Comparison of ENCODE assay signal across 38 mouse cellular contexts in the genomic region with DNA sequence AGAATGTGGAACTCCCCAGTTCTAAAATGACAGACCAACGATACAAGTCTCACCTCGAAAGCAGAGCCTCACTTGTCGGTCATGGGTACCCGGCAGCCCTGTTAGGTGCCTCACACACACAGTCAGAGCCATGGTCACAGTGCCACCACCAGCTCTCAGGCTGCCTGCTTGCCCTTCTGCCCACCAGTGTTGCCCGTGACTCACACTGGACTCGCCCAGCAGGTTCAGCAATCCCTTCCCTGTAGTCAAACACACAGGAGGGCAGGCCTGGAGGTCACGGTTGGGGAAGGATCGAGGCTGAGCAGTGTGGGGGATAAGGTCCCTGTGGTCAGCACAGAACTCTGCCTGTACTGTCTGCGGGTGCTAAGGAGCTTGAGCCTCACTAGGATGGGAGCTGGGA. TPM values are rescaled to one million over a fixed set of nuclear protein-coding genes. Genes with fewer than 3 reads are reported as not detected.
DNase-seq lines count a peak whose midpoint lies in the region; ATAC-seq and TF ChIP-seq lines count a peak whose summit lies in the region.
"Had no signal": no experiment of that assay in that cellular context is flagged by ENCODE, and none has a peak within 500 bp of the region (broad histone marks: within the 10 kb centered on the region; RNA-seq: fewer than 3 reads in every experiment).

A gene (minus strand): TSS at position 132 of the 400 bp plus-strand sequence.

- H3K4me3 ChIP-seq in lung, postnatal 0 days (ENCODE audit: low read depth, low read length) = no peak within 1 kb of the TSS
- no peak within 1 kb of the TSS for H3K4me3 ChIP-seq in CH12.LX (replicated peaks in 1 of 3; ENCODE audit: low read depth in 2 of 3, low read length in 2 of 3, poor library complexity in 1 of 3)
- H3K4me3 ChIP-seq in stomach, embryonic 14.5 days (ENCODE audit: low read depth, low read length) = no peak within 1 kb of the TSS
- no peak within 1 kb of the TSS for H3K4me3 ChIP-seq in forebrain, embryonic 14.5 days (ENCODE audit: low read depth, low read length)
- H3K4me3 ChIP-seq: erythroblast, embryonic 14.5 days; heart, adult 2 months; heart, embryonic 12.5 days; hindbrain, embryonic 15.5 days; limb, embryonic 13.5 days; liver, embryonic 13.5 days; midbrain, embryonic 10.5 days; midbrain, embryonic 15.5 days had no signal

- no peak within 1 kb of the TSS for H3K9ac ChIP-seq in lung, postnatal 0 days (replicated peaks; ENCODE audit: low read depth)
- H3K9ac ChIP-seq in CH12.LX (ENCODE audit: insufficient read depth, low read depth) = no peak within 1 kb of the TSS
- H3K9ac ChIP-seq in stomach, embryonic 14.5 days (replicated peaks; ENCODE audit: low read depth, low read length) = no peak within 1 kb of the TSS
- H3K9ac ChIP-seq in forebrain, embryonic 14.5 days (ENCODE audit: low read length) = no peak within 1 kb of the TSS
- H3K9ac ChIP-seq: forebrain, postnatal 0 days; heart, embryonic 12.5 days; hindbrain, embryonic 15.5 days; limb, embryonic 13.5 days; liver, embryonic 13.5 days; midbrain, embryonic 15.5 days had no signal

- DNase-seq in lung, postnatal 0 days (ENCODE audit: low spot score) = peak; percentile 14
- DNase-seq in lung, postnatal 14 days = no peak
- DNase-seq in CH12.LX (ENCODE audit: extremely low read depth) = no peak
- peak; percentile 57 for DNase-seq in urinary bladder, postnatal 25 days (ENCODE audit: low spot score)
- no peak for DNase-seq in forebrain, embryonic 14.5 days (ENCODE audit: low spot score)
- DNase-seq in adipocyte (ENCODE audit: low spot score) = no peak
- DNase-seq: adrenal gland, adult 2 months; adrenal gland, postnatal 36 days; cerebellum, adult 18-20 months; cerebellum, postnatal 14 days; forebrain, postnatal 0 days; heart, adult 2 months; kidney, adult 11 months; kidney, postnatal 14 days; layer of hippocampus, adult 9-11 months; liver, embryonic 13.5 days; lung, adult 2 months; right cerebral cortex, adult 18-20 months; spleen, adult 18-20 months; thymus, postnatal 25 days had no signal

- no peak within 1 kb of the TSS for H3K4me2 ChIP-seq in lung, postnatal 0 days (replicated peaks; ENCODE audit: low read depth, low read length)
- 0 out of 2 replicates have a peak within 1 kb of the TSS, but pooled peaks have one; percentile 13 for H3K4me2 ChIP-seq in CH12.LX (ENCODE audit: insufficient read depth, low read depth, poor library complexity, severe bottlenecking)
- H3K4me2 ChIP-seq in stomach, embryonic 14.5 days (replicated peaks; ENCODE audit: low read depth, low read length) = no peak within 1 kb of the TSS
- H3K4me2 ChIP-seq in forebrain, embryonic 14.5 days (ENCODE audit: low read length) = no peak within 1 kb of the TSS
- H3K4me2 ChIP-seq: heart, embryonic 12.5 days; hindbrain, embryonic 15.5 days; limb, embryonic 13.5 days; liver, embryonic 13.5 days; midbrain, embryonic 15.5 days had no signal

- TF ChIP-seq EP300 in lung, postnatal 0 days (IDR thresholded peaks at IDR 0.05) = no peak
- TF ChIP-seq EP300 in CH12.LX (IDR thresholded peaks at IDR 0.05; ENCODE audit: low read length) = no peak

- no peaks in the 10 kb centered on the region for H3K4me1 ChIP-seq in lung, postnatal 0 days (ENCODE audit: insufficient read depth, low read depth, low read length)
- H3K4me1 ChIP-seq in CH12.LX (ENCODE audit: control insufficient read depth in 1 of 2, insufficient read depth in 2 of 2) = peaks cover 6 to 11% of the 10 kb centered on the region in 2 experiments
- no peaks in the 10 kb centered on the region for H3K4me1 ChIP-seq in stomach, embryonic 14.5 days (ENCODE audit: control insufficient read depth, insufficient read depth, low read length)
- no peaks in the 10 kb centered on the region for H3K4me1 ChIP-seq in forebrain, embryonic 14.5 days (ENCODE audit: control insufficient read depth, insufficient read depth, low read length)
- H3K4me1 ChIP-seq: heart, embryonic 12.5 days; liver, embryonic 13.5 days; midbrain, embryonic 10.5 days; midbrain, embryonic 15.5 days had no signal

- ATAC-seq in lung, postnatal 0 days = no peak
- peak; percentile 49 for ATAC-seq in stomach, embryonic 14.5 days (ENCODE audit: insufficient number of reproducible peaks, insufficient read depth, low FRiP score, low read depth)
- no peak for ATAC-seq in forebrain, embryonic 14.5 days
- ATAC-seq: CD4-positive, CD25-positive, alpha-beta regulatory T cell, adult 4 months; forebrain, postnatal 0 days; inflammation-experienced regulatory T-cells, adult 6 months; midbrain, embryonic 15.5 days had no signal

- no peaks in the 10 kb centered on the region for H3K79me2 ChIP-seq in CH12.LX (replicated peaks; ENCODE audit: control insufficient read depth, extremely low read depth, insufficient read depth, poor library complexity, severe bottlenecking)

- dilution Hi-C loops in CH12.LX (cut with MboI; ENCODE audit: extremely low pct_ligation_motif_present, extremely low pct_unique_long_range_greater_than_20kb, low sequenced_read_pairs) = no loop called here

- TF ChIP-seq CTCF in lung, postnatal 0 days (IDR thresholded peaks at IDR 0.05) = no peak
- TF ChIP-seq CTCF in CH12.LX (conservative IDR thresholded peaks at IDR 0.05 in 1 of 2, IDR thresholded peaks at IDR 0.05 in 1 of 2; ENCODE audit: low read depth in 2 of 2, low read length in 2 of 2) = no peak

- no peaks in the 10 kb centered on the region for H3K27me3 ChIP-seq in lung, postnatal 0 days (replicated peaks; ENCODE audit: insufficient read depth, low read length)
- H3K27me3 ChIP-seq in CH12.LX (replicated peaks) = peaks cover 76% of the 10 kb centered on the region
- H3K27me3 ChIP-seq in stomach, embryonic 14.5 days (ENCODE audit: control insufficient read depth, insufficient read depth, low read length) = no peaks in the 10 kb centered on the region
- no peaks in the 10 kb centered on the region for H3K27me3 ChIP-seq in forebrain, embryonic 14.5 days (replicated peaks; ENCODE audit: control insufficient read depth, insufficient read depth, low read length)
- H3K27me3 ChIP-seq: midbrain, embryonic 15.5 days had no signal

- TF ChIP-seq RAD21 in CH12.LX (IDR thresholded peaks at IDR 0.05; ENCODE audit: low read depth, low read length) = no peak

- 52% methylated on average over 9 of the region's 9 CpGs for WGBS in lung, postnatal 0 days
- 66% methylated on average over 9 of the region's 9 CpGs for WGBS in stomach, embryonic 14.5 days
- 78% methylated on average over 9 of the region's 9 CpGs for WGBS in forebrain, embryonic 14.5 days

- no peaks in the 10 kb centered on the region for H3K36me3 ChIP-seq in lung, postnatal 0 days (ENCODE audit: insufficient read depth, low read length)
- no peaks in the 10 kb centered on the region for H3K36me3 ChIP-seq in CH12.LX (replicated peaks in 1 of 2; ENCODE audit: control insufficient read depth in 1 of 2, insufficient read depth in 1 of 2, low read length in 1 of 2)
- H3K36me3 ChIP-seq in stomach, embryonic 14.5 days (ENCODE audit: control insufficient read depth, insufficient read depth, low read length) = no peaks in the 10 kb centered on the region
- H3K36me3 ChIP-seq in forebrain, embryonic 14.5 days (ENCODE audit: control insufficient read depth, insufficient read depth, low read length) = no peaks in the 10 kb centered on the region
- H3K36me3 ChIP-seq: heart, embryonic 12.5 days; hindbrain, embryonic 15.5 days; limb, embryonic 13.5 days; liver, embryonic 13.5 days; midbrain, embryonic 10.5 days; midbrain, embryonic 15.5 days had no signal

- TF ChIP-seq POLR2A in CH12.LX (IDR thresholded peaks at IDR 0.05; ENCODE audit: low read depth, low read length) = no peak

- no peak within 1 kb of the TSS for H3K27ac ChIP-seq in lung, postnatal 0 days (ENCODE audit: low read length)
- no peak within 1 kb of the TSS for H3K27ac ChIP-seq in CH12.LX (ENCODE audit: insufficient read depth, low read depth)
- H3K27ac ChIP-seq in stomach, embryonic 14.5 days (ENCODE audit: low read length) = no peak within 1 kb of the TSS
- no peak within 1 kb of the TSS for H3K27ac ChIP-seq in forebrain, embryonic 14.5 days (ENCODE audit: low read depth, low read length)
- H3K27ac ChIP-seq: heart, adult 2 months; hindbrain, embryonic 15.5 days; limb, embryonic 13.5 days; liver, embryonic 13.5 days; macrophage; midbrain, embryonic 10.5 days; midbrain, embryonic 15.5 days had no signal

- no peaks in the 10 kb centered on the region for H3K9me3 ChIP-seq in lung, postnatal 0 days (ENCODE audit: low read length)
- peaks cover 8% of the 10 kb centered on the region for H3K9me3 ChIP-seq in CH12.LX (replicated peaks; ENCODE audit: low read length)
- H3K9me3 ChIP-seq in stomach, embryonic 14.5 days (ENCODE audit: control insufficient read depth, low read depth, low read length) = no peaks in the 10 kb centered on the region
- no peaks in the 10 kb centered on the region for H3K9me3 ChIP-seq in forebrain, embryonic 14.5 days (replicated peaks; ENCODE audit: control insufficient read depth, low read length)
- H3K9me3 ChIP-seq: heart, embryonic 12.5 days; hindbrain, embryonic 15.5 days; limb, embryonic 13.5 days; liver, embryonic 13.5 days; midbrain, embryonic 10.5 days; midbrain, embryonic 15.5 days had no signal

- in situ Hi-C loops in CH12.LX (cut with MboI; ENCODE audit: low pct_ligation_motif_present, low pct_unique_long_range_greater_than_20kb, low sequenced_read_pairs) = no loop called here

TF ChIP-seq in CH12.LX, 34 proteins besides CTCF, POLR2A, EP300 and RAD21:
- TF ChIP-seq RCOR1 (conservative IDR thresholded peaks at IDR 0.05; ENCODE audit: low read depth, low read length) (no peak), CHD1 (IDR thresholded peaks at IDR 0.05; ENCODE audit: low read depth, low read length) (no peak), USF2 (conservative IDR thresholded peaks at IDR 0.05; ENCODE audit: low read depth, low read length) (no peak), MAZ (IDR thresholded peaks at IDR 0.05; ENCODE audit: low read depth, low read length) (no peak)

RNA-seq across cellular contexts. Expression of the gene that starts here (rescaled TPM):
- polyA plus RNA-seq in lung, postnatal 0 days (2015; fragmentation: Nextera tagmentation; extraction: Ambion mirVana) = 0.06 and 0.36 TPM in 2 replicates
- total RNA-seq in CH12.LX (2012; rRNA removed) (not detected in 2 replicates), CH12.LX (2014; rRNA removed) (not detected in 2 replicates)
- not detected in 2 replicates for polyA plus RNA-seq in CH12.LX (2012; ENCODE audit: insufficient read length, low read depth)
- 0.78 and 1.6 TPM in 2 replicates for polyA plus RNA-seq in stomach, embryonic 14.5 days (2014; fragmentation: Nextera tagmentation; extraction: Ambion mirVana)
- polyA plus RNA-seq in forebrain, embryonic 14.5 days (2014; fragmentation: Nextera tagmentation; extraction: Ambion mirVana) = not detected in 2 replicates
- total RNA-seq: adrenal gland, adult 2 months; adrenal gland, postnatal 36 days; gastrocnemius, adult 8-10 months; gastrocnemius, postnatal 4 days; heart, adult 2 months; hematopoietic stem cell, adult 5-6 weeks; neutrophil, adult 5-6 weeks had no signal
- polyA plus RNA-seq: adrenal gland, adult 2 months; CD4-positive, CD25-positive, alpha-beta regulatory T cell, adult 4 months; embryonic facial prominence, embryonic 14.5 days; erythroblast, embryonic 14.5 days; forebrain, embryonic 11.5 days; forebrain, postnatal 0 days; heart, embryonic 12.5 days; heart, postnatal 0 days; hindbrain, embryonic 15.5 days; inflammation-experienced regulatory T-cells, adult 6 months; limb, embryonic 13.5 days; liver, embryonic 13.5 days; macrophage; midbrain, embryonic 15.5 days; neural tube, embryonic 11.5 days had no signal

Comparison
In these comparisons a context has a peak if more than half of its experiments do, and no peak if none do; other contexts are left out.
1. Peak in DNase-seq in lung, postnatal 0 days; RNA of the gene not detected or under 1 TPM.